Mouse (Mus musculus): Measurements from ENCODE around the gene Pde4d.

Pde4d gene

DNA sequence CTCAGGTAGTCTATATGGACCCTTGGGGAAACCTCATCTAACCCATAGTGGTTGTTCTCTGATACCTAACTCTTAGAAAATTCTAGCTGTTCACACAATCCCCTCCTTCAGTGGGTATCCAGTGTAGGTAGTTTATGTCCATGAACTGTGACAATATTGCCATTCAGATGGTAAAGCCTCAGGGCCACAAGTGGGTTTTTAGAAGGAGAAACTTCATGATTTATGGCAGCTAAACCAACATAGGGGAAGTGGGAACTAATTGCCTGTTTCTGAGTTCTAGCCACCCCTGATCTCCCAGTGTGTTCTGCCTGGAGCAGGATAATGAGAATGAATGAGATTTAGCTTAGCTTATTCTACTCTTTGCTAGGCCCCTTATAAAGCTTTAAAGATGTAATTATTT, 43.1 kb downstream of the Pde4d start:
- DNase-seq, result no peak

DNA sequence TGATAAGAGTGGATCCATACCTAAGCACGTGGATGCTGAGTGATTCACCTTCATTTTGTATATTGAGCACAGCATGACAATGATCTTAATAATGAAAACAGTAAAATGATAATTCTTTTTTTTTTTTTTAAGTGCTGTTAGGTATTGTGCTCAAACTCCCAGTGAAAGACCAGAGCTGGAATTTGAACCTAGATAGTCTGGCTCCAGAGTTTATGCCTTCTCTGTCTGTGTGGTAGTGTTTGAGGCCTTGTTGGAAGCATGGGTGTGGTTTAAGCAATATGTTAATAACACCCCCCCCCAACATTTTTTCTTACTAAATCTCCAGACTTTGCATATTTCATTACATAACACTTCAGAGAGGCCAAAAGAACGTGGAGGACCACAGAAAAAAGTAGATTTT, 44.6 kb downstream of the Pde4d start:
- DNase-seq, result no peak

DNA sequence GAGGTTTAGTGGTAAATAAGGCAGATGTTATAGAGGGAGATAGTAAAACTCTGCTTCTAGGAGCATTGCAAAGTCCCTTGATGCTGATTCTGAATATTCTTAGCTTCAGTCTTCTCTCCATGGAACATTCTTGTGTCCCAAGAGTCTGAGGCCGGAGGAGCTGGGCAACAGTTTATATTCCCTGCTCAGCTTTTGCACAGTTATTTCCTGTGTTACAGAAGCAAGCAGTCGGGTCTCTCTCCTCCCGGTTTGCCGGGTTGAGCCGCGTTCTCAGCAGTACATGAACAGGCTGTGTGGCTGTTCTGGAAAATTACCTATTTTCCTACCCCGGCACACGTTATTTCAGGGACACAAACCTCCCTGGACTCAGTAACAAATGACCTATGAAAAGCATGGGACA, 48.0 kb downstream of the Pde4d start:
- DNase-seq, result no peak

DNA sequence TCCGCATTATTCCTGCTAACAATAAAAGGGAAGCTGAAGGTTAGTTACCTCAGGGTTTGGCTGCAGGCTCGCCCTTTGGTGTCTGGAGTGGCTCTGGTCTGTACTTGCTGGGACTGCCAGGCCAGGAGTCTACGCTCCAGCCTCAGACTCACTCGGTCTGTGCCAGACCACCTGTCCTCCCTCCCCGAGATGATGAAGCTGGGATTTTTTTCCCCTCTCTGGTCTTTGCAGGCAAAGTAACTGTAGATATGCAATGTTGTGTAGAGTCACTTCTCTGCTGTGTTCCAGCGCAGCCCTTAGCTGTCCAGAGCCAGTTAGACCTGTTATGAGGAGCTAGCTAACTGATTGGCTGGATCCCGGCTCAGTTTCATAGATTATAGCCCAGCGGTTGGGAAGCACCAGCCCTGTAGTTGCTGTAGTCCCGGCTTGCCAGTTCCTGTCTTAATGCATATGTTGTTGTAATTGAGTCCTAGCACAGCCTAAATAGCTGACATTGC, 48.5 kb downstream of the Pde4d start:
- no peak for DNase-seq

DNA sequence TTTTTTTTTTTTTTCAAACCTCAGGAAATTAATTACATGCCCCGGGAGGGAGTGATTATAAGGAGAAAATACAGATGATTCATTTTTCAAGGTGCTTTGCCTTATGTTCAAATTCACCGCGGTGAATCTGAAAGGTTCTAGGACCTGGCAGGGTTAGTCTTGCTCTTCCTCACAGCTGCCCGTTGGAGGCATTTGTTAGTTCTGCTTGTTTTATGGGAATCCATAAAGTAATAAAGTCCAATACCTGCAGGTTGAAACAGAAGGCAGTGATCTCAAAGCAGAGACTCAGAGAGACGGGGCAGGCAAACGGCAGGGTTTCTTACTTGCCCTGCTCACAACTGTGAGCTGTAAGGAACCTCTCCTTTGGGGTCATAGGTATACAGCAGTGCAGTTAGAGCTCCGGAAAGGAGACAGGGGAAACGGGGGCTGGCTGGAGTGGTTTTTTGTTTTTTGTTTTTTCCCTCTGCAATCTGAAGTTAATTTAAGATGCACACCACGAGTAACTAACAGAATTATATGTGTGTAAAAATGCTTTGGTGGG, 49.1 kb downstream of the Pde4d start:
- DNase-seq, result no peak

DNA sequence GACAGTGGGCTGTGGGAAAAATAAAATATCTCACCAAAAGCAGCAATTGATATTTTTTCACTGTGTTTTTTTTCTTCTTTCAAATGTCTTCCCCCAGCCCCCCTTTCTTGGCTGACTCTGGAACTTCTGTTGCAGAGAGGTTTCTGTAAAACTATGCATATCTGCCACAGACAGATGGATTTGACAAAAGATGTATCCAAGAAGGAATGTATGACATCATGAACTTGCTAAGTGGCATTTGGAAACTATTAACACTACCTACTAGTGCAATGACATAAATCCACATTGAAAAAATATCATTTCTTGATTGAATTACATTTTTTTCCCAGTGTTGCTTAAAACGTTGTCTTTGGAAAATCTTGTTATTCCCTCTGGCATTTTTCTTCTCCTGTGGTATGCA, 51.6 kb downstream of the Pde4d start:
- no peak for DNase-seq

DNA sequence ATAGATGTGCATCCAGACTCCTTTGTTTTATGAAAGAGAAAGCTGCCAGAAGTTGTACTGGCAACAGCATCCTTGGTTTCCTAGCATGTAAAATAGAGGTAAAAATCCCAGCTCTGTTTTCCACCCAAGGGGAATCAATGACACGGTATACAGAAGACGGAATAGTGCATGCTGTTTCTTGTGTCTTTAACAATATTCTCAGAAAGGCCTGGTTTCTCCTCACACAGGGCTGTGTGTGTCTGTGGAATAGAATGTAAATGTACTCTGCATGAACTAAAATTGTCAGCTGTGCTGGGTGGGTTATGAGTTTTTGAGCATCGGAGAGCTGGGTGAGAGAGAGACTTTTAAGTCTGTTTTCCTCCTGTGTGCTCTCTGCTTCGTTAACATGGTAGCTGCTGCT, 74.8 kb downstream of the Pde4d start:
- DNase-seq, result no peak

DNA sequence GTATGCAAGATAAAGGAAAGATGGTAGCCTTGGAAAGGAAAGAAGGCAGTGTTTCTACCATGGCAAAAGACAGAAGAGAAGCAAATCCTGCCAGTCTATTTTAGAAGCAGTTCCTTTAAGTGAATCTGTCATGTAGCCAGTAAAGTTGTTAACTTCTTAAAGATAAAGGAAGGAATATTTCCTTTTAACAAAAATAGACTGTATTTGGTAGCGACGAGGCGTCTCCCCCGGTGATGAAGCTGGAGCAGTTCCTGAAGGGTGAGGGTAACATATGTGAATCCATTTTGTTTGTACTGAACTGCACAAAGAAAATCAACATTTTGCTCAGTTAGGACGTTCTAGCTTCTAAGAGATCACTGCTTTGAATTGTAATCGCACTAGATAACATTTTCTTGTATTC, 75.2 kb downstream of the Pde4d start:
- no peak for DNase-seq

DNA sequence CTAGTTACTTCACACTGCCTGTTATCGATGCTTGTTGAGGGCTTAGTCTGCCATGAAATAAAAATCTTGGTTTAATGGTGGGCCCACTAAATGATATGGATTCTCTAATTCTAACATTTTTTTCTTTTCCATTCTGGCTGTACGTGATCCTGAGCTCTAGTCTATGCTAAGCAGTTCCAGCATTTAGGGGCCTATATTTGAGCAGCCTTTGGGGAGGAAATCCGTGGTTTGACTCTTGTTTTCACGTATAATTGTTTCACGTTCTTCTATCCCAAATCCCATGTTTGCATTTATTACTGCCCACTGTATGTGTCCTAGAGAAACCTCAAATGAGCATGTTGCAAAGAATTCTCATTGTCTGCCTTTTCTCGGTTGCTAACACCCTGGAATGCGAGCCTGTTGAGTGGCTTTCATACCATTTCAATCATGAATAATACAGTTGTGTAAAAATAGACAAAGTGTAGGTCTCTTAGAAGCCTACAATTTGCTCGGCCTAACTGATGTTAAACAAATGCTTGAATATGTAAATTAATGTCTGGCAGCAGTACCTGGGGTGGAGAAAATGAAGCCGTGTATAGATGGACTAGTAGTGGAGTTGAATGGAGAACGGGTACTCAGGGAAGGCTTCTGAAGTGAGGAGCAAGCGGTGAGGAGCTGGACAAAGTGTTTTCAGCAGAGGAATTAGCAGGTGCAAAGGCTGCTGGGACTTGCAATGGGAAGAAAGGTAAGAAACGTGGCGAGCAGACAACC, 76.7 kb downstream of the Pde4d start:
- no peak for DNase-seq

DNA sequence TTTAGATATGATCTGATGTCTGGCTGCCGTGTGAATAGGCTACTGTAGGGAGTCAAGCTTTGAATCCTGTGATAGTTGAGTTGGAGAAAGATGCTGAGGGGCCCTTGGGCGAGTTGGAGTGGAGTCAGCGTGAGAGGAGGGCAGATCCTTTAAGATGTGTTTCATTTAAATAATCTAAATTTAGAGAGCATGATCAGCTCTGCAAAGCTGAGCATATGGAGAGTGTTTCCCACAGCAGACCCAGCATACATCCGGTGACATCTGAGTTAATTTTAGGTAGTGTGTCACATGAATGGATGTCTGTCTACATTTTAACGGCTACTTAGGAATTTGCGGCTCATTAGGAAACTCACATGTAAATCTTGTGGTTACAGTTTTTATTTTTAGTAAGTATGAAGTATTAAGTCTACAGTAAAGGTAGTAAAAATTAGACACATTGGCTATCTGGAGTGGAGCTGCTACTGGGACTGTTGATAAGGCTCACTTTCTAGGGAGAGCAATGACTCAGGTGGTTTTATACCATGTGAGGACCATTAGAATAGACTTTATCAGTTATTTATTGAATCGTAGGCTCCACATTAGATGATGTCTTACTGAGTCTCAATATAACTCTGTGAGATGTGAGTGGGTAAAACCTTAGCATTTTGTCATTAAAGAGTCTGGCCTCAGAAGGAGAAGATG, 77.5 kb downstream of the Pde4d start:
- no peak for DNase-seq

DNA sequence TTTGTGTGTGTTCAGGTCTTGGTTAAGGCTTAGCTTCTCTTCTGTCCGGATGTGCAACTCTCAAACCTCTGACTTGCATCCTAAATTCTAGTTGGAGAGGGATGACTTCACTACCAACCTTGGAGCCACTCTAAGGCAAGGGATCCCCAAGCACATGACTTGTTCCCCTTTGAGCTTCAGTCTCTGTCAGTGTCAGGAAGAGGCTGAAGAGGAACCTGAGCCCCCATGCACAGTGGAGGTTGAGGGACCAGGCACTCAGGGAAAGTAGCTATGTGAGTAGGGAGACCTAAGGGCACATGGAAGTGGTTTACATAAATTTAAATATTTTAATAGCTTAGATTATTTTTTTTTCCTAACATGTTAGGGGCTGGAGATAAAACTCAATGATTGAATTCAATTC, 78.6 kb downstream of the Pde4d start:
- no peak for DNase-seq

DNA sequence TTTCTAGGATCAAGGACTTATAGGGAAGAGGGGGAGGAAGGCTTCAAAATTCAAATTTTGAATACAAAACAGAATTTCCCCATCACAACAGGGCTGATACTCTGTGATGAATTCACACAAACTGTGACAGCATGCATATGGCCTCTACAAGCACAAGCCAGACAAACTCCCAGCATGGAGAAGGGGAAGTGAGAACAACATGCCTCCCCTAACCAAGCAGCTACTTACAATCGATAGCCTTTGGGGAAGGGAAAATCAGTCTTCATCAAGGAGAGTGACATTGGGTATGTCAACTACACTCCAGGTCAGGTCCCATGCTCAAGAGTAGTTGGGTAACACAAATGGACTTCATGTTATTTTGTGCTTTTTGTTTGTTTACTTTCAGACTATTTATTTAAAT, 83.1 kb downstream of the Pde4d start:
- no peak for DNase-seq

DNA sequence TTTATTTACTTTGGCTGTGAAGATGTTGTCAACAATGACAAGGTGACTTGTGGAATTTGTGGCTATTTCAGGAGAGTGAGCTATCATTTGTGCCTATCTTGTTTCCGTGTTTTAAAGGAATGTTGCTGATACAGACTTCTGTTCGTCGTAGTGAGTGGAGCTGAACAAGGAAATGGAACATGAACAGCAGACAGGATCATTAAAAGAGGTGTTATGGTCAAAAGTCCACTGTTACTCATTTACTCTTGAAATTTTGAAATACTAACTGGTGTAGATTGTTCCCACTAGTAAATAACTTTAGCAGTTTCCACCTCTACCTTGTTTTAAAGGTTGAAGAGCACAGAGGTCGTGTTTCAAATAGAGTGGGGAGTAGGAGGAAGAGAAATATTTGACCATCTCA, 86.7 kb downstream of the Pde4d start:
- DNase-seq, result no peak

DNA sequence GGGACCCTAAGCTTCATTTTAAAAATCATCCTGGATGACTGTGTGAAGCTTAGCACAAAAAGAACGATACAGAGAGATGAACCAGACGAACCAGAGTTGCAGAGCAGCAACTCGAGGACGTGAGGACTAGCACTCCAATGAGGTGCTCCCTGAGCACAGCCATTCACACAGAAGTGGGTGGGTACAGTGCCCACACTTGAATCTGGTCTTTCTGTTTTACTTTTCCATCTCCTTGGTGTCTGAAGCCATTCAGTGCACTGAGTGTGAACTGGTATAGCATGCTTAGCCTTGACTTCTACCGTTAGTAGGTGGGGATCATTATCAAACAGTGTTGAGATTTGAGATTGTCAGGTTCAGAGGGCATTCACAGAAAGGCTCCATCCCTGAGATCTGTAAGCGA, 87.2 kb downstream of the Pde4d start:
- no peak for DNase-seq

DNA sequence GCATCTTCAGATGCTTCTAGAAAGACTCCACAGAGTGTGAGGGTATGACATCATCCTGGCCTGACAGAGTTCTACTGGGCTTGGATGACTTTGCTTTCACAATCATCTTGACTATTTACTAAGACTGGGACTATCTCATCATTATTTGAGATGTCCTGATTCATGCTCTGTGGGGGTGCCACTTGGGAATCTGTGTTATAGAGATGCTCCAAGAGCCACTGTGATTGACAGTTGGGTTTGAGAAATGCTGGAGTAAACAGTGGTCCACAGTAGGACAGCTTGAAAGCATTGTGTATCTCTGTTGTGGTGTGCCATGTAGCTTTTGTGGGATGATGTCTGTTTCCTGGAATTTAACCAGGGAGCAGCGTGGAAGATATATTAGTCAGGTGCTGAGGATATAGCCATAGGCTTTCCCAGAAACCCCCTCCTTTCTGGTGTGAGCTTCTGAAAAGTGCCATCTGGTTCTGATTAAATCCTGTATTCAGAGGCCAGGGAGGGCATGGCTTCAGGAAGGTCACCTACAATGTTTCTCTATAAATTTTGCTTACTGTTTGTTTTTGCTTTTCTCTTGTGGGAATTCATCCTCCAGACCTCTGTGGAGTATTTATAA, 89.1 kb downstream of the Pde4d start:
- DNase-seq, result no peak

DNA sequence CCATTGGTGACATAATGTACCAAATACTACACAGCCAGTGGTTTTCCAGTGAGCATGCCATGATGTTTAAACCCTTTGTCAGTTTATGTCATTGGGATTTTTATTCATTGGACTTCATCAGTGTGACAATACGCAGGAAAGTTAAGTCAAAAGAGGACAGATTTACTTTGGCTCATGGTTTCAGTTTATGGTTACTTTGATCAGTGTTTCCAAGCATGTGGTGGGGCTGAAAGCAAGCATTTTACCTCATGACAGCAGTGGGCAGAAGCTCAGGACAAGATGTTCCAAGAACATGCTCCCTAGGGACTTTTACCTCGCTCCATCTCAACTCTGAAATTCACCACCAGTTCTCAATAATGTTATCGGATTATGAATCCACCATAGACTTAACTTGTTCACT, 91.7 kb downstream of the Pde4d start:
- DNase-seq, result no peak

DNA sequence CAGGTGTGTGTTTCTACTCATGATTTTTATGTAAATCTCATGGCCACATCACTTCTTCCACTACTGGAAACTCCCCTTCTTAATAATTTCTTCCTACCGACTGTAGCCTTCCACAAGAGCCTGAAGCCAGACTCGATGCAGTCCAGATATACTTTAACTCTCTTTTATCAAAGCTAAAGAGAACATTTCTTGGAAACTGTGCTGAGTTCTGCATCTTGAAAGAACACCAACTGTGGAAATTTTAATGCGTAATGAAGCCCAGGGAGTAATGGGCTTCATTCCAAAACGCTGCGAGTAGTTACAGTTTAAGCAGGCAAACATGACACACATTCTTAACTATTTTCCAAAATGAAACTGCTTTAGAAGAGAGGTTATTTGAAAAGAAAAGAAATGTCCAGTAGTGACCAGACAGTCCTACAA, 92.6 kb downstream of the Pde4d start:
- peak; percentile 30 for DNase-seq

DNA sequence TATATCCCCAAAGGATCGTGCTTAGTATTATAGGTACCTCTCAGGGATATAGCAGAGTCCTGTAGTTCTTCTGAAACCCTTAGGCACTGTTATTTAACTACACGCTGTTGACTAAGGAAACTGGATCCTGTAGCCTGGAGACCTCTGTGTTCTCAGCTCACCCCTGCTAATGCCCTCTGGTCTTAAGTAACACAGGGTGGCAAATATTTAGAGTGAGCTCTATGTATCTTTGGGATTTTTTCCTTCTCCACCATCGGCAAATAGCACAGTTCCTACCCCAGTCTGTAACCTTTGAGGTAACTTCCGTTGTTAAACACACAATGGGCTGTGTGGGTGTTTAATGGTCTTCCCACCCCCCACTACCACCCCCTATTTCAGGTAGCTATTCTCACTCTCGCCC, 102.5 kb downstream of the Pde4d start:
- DNase-seq, result no peak

DNA sequence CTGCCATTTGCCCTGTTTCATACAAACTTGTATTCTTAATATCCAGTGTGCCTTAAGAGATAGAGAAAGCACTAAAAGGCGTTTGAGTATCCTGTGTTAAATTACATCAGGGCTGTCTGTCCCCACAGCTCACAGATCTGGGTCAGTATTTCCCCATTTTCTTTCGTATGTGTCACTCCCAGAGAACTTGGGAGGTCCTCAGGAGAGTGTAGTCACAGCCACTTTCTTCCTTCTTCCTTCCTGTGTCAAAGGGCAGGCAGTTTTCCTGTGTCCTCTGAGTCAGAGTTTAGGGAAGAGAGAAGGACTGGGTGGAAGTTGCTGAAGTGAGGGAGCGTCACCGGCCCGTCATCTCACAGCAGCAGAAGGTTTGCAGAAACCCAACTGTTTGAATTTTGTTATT, 103.2 kb downstream of the Pde4d start:
- no peak for DNase-seq

DNA sequence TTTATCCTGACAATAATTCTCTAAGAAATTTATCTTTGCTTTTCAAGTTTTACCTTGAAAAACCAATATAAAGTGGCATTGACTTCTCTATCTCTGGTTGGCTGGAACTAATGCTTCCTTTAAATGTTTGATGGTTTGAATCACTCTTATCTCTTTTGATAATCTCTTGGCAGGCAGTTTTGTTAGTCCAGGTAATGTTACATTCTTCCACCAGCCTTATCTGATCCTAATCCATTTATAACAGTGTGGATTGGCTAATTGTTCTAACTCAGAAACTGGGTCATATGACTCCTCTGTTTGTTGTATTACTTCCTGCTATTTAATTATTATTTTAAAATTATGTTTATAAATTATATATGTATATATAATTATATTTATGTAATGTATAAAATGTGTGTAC, 105.2 kb downstream of the Pde4d start:
- no peak for DNase-seq

DNA sequence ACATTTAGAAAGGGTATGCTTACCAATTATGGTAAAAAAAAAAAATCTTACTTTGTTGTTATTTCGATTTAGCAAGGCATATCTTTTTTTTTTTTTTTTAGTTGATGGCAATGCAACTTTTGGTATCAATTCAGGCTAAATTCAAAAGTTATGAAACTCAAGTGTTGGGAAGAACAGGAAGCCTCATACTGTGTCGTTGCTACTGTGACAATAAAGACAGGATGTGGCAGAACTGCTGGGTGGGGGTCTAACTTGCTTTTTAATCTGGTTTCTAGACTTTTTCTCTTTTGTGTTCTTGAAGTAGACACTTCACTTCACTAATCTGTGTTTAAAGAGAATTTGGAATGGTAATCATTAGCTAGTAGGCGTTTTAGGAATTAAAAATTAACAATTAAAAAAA, 147.2 kb downstream of the Pde4d start:
- no peak for DNase-seq

DNA sequence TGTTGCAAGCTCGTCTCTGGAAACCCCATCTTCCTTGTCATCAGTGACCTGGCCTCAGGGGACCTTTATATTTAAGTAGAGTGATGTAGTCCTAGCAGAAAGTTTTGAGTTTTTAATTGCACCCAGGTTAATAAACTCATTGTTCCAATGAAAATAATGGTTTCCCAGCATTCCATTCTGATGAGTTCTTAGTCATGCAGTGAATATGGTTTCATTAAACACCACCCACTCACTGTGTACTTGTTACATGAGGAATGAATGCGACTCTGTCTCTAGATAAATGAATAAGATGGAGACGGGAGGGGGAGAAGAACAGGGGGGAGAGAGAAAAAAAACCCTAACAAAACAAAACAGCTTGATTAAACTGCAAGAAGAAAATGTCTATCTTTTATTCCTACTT, 148.9 kb downstream of the Pde4d start:
- DNase-seq, result no peak

DNA sequence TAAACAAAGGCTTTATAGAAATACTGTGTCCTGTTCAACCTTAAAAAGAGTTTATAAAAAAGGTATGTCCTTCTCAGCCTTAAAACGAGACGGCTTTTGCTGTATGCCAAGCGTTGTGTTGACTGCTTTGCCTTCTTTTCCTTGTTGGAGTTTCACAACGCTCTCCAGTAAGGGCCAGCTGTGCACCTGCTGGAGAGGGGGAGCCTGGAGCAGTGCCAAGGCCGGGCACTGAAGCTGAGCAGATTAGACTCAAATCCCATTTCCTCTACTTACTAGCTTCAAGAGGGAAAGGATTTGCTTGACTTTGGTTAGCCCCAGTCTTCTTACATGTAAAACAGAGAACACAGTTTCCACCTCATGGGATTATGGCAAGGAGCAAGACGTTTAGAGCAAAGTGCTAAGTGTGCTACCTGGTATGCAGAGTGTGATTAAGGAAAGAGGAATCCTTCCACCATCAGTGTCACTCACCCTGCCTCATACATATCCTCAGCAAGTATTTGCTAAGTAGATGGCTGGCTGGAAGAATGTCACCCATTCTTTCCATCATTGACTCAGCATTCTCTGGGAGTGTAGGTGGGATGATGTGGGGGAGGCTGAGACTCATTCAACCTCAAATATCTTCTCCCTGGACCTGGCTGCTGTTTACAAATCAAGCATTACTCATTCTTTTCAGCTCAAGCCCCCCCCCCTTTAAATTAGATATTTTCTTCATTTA, 149.6 kb downstream of the Pde4d start:
- no peak for DNase-seq
